17 mouse cellular contexts compared by ENCODE assay signal in genomic region chr16:10453872-10454582, GRCm38 (mm10). TPM values are rescaled to one million over a fixed set of nuclear protein-coding genes. Genes with fewer than 3 reads are reported as not detected.
"Had no signal": no experiment of that assay in that cellular context is flagged by ENCODE, and none has a peak within 500 bp of the region (broad histone marks: within the 10 kb centered on the region; RNA-seq: fewer than 3 reads in every experiment).

No protein-coding gene starts in this region.

- DNase-seq: kidney, postnatal 10 days; left cerebral cortex, postnatal 4 days; liver; liver, embryonic 13.5 days; liver, postnatal 0 days; lung, postnatal 36 days; midbrain, embryonic 14.5 days; retina, postnatal 1 day; right cerebral cortex, postnatal 14 days; thymus, postnatal 36 days had no signal

- H3K4me3 ChIP-seq: liver, embryonic 13.5 days; lung, embryonic 15.5 days; midbrain, embryonic 10.5 days; neural tube, embryonic 13.5 days had no signal

- H3K27me3 ChIP-seq: liver, embryonic 13.5 days; lung, embryonic 15.5 days; neural tube, embryonic 13.5 days had no signal

- H3K36me3 ChIP-seq: liver, embryonic 13.5 days; lung, embryonic 15.5 days; midbrain, embryonic 10.5 days; neural tube, embryonic 13.5 days had no signal

- H3K9ac ChIP-seq: liver, embryonic 13.5 days; liver, postnatal 0 days; lung, embryonic 15.5 days; neural tube, embryonic 13.5 days had no signal

- H3K9me3 ChIP-seq: liver, embryonic 13.5 days; lung, embryonic 15.5 days; midbrain, embryonic 10.5 days; neural tube, embryonic 13.5 days had no signal

- H3K4me2 ChIP-seq: liver, embryonic 13.5 days; lung, embryonic 15.5 days; neural tube, embryonic 13.5 days had no signal

- ATAC-seq: inflammation-experienced regulatory T-cells, adult 6 months; liver, postnatal 0 days had no signal

- H3K27ac ChIP-seq: liver, embryonic 13.5 days; midbrain, embryonic 10.5 days; neural tube, embryonic 13.5 days had no signal

RNA-seq across cellular contexts. Expression of gene Tvp23a, which starts 6.9 kb away (rescaled TPM):
- total RNA-seq: megakaryocyte progenitor cell, adult 5-6 weeks had no signal

RNA-seq across cellular contexts. Expression of gene Ciita, which starts 25.8 kb away (rescaled TPM):
- total RNA-seq: left cerebral cortex, postnatal 10 days had no signal

RNA-seq across cellular contexts. Expression of gene Tekt5, which starts 58.7 kb away (rescaled TPM):
- total RNA-seq: megakaryocyte progenitor cell, adult 5-6 weeks; monocyte, adult 5-6 weeks had no signal
- polyA plus RNA-seq: inflammation-experienced regulatory T-cells, adult 6 months; liver, postnatal 0 days; midbrain, embryonic 10.5 days had no signal
